Mouse (Mus musculus): ENCODE data around the gene Polr2a.
A peak's percentile ranks its signal among the peaks of the same experiment; 100 is the strongest.
"Not testable (repeated sequence)": the region's sequence is repeated elsewhere in the genome, so short reads cannot be mapped to it uniquely, and the experiment has no call there.

The Polr2a gene

DNA sequence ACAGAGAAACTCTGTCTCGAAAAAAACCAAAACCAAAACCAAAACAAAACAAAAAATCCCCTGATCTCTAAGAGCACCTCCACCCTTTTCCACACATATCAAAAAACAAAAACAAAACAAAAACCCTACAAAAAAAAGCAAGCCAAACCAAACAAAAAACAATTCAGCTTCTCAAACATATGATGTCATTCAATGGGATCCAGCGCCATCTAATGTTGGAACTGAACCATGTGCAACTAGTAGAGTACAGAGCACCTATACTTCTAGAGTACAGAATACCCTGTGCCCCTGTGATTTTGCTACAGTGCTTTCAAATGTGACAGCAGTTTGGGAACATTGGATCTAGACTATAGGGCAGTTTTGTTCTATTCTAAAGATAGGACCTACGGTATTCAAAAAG, 3.7 kb downstream of the Polr2a start:
- peak; percentile 50 for DNase-seq (ENCODE audit: low read depth, low spot score)

DNA sequence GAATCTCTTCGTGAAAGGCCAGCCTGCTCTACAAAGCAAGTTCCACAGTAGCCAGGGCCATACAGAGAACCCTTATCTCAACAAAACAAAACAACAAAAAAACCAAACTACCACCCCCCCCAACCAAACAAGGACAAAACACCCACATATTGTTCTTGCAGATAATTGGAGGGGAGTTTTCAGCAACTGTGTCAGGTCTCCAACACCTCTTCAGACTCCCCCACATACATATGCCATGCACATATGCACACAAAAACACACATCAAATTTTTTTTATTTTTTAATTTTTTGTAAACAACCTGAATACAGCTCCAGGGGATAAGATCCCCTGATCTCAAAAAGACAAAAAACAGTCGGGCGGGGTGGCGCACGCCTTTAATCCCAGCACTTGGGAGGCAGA, 4.2 kb downstream of the Polr2a start:
- DNase-seq (ENCODE audit: low read depth, low spot score), result no peak

DNA sequence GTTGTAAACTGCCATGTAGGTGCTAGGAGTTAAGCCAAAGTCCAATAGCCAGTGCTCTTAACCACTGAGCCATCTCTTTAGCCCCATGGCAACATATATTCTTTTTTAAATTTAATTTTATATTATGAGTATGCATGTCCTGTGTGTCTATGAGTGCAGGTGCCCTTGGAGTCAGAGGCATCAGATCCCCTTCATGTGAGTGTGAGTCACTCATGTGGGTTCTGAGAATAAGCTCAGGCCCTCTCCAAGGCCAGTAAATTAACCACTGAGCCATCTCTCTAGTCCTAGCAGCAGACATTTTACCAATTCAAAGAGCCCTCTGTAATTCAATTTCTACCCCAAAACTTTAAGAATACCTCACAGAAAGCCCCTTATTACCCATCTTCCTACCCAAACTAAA, 5.8 kb downstream of the Polr2a start:
- DNase-seq (ENCODE audit: low read depth, low spot score), result no peak

DNA sequence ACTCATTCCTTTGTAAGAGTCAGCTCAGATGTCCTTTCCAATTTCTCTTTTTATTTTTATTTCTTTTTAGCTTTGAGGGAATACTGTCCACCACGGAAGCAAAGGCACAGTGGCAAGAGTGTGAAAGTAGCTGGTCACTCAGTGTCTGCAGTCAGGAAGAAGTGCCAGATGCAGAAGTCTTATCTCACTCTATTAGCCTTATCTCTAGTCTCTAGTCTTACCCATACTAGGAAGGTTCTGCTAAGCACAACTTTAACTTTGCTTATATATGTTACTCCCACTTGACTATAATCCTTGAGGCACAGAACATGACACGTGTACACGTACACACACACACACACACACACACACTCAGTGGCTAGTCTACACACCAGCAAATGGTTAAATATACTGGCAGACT, 6.8 kb downstream of the Polr2a start:
- DNase-seq (ENCODE audit: low read depth, low spot score), result no peak

DNA sequence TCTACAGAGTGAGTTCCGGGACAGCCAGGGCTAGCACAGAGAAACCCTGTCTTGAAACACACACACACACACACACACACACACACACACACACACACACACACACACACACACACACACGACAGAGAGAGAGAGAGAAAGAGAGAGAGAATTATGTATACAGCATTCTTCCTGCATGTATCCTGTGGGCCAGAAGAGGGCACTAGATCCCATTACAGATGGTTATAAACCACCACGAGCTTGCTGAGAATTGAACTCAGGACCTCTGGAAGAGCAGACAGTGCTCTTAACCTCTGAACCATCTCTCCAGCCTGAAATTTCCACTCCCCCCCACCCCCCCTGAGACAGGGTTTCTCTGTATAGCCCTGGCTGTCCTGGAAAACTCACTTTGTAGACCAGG, 27.0 kb downstream of the Polr2a start:
- not testable (repeated sequence) for DNase-seq (ENCODE audit: low read depth, low spot score)

DNA sequence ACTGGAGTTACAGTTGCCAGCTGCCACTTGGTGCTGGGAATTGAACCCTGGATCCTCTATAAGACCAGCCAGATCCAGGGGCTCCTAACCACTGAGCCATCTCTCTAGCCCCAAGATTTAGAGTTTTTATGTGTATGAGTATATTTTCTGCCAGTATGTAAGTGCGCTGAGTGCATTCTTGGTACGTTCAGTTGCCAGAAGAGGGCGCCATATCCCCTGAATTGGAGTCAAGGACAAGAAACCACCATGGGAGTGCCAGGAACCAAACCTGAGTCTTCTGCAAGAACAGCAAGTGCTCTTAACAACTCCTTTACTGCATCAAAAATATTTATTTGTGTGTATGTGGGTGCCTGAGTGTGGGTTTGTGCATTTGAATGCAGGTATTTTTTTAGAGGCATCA, 29.4 kb downstream of the Polr2a start:
- peak; percentile 9 for DNase-seq (ENCODE audit: low read depth, low spot score)

DNA sequence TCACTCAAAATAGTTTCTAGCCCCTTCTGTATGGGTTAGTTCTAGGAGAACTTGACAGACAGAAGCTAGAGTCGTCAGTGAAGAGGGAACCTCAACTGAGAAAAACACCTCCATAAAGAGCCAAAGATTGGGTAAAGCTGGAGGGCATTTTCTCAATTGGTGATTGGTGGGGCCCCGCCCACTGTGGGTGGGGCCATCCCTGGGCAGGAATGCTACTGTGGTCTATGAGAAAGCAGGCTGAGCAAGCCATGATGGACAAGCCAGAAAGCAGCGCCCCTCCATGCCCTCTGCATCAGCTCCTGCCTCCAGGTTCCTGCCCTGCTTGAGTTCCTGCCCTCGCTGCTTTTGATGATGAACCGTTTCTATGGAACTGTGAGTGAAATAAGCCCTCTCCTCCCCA, 32.5 kb downstream of the Polr2a start:
- no peak for DNase-seq (ENCODE audit: low read depth, low spot score)

DNA sequence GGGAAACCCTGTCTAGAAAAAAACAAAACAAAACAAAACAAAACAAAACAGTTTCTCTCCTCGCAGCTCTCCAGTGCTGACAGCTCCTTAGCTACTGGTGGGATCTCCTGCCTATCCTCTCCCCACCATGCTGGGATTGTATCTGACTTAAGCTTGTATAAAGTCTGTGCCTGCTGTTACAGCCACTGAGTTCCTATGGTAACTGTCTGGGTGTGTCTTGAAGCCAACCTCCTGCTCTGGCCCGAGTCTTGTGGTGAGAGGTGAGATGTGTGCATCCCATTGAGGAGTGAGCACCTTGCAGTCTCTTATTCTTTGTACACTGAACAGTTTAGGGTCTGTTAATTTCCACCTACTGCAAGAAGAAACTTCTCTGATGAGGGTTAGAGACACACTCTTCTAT, 35.4 kb downstream of the Polr2a start:
- no peak for DNase-seq (ENCODE audit: low read depth, low spot score)

DNA sequence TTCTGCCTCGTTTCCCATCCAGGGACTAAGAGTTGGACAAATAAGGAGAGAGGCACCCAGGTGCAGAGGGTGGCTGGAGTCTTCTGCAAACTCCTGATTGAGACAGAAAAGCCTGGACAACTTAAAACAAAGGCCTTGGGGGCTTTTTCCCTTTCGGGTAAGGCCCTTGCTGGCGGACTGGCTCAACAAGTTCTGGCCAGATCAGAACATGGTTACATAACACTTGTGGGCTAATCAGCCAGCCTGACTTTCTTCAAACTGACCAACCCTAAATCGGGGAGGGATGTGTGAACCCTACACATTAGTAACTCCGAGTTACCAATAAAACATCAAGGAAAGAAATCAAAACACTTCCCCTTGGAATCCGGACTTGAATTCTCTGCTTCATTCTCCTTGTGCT, 37.6 kb downstream of the Polr2a start:
- DNase-seq (ENCODE audit: low read depth, low spot score), result no peak

DNA sequence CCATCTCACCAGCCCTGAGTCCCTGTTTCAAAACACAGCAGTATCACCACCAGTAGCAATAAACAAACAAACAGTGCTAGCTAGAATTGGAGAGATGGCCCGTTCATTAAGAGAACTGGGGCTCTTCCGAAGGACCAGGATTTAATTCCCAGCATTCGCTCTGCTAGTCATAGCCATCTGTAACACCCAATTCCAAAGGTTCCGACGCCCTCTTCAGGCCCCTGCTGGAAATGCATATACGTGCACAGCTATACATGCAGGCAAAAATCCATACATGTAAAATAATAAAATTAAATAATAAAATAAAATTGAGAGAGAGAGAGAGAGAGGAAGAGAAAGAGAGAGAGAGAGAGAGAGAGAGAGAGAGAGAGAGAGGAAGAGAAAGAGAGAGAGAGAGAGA, 39.0 kb downstream of the Polr2a start:
- no peak for DNase-seq (ENCODE audit: low read depth, low spot score)

DNA sequence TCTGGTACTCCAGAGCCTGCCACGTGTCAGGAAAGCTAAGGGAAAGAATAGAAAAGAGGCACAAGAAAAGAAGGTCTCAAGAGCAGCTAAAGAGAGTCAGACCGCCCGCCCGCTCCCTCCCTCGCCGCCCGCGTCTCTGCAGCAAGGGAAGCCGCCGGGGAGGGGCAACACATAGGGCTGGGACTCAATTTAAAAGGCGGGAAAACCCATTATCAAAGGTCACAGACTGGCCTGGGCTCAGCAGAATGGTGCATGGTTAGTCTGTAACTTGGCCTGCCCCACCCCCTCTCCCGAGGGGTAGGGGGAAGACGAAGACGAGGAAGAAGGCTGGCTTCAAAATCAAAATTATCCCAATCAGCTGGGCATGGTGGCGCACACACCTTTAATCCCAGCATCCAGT, 39.8 kb downstream of the Polr2a start:
- no peak for DNase-seq (ENCODE audit: low read depth, low spot score)

DNA sequence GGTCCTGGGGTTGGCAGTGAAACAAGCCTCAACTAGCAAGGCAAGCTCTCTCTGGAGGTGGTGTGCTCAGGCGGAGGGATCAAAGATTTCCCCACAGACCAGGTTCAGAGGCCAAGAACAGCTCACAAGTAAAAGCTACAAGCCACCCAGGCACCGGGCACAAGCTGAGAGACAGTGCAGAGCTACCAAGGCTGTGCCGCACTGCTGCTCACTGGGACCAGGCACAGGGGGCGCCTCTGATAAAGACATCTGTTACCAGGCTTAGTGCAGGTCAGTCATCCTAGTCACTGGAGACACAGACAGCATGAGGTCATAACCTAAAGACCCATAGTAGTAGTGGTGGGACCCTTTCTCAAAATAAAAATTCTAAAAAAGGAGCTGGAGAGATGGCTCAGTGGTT, 41.5 kb downstream of the Polr2a start:
- DNase-seq (ENCODE audit: low read depth, low spot score), result no peak

DNA sequence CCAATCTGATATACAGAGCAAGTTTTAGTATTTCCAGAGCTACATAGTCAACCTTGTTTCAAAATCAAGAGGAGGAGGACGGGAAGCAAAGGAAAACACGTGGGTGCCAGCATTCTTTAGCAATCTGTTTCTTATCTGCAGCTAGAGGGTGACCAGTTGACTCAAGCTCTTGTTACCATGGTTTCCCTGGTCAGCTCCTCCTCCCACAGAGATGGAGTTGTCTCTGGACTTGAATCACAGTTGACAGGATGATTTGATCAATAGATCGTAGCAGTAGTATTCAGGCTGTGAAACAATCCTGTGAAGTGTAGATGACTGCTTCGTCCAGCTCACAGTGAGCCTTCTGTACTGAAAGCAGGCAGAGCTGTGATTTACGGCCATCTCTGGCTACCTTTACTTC, 42.5 kb downstream of the Polr2a start:
- no peak for DNase-seq (ENCODE audit: low read depth, low spot score)

DNA sequence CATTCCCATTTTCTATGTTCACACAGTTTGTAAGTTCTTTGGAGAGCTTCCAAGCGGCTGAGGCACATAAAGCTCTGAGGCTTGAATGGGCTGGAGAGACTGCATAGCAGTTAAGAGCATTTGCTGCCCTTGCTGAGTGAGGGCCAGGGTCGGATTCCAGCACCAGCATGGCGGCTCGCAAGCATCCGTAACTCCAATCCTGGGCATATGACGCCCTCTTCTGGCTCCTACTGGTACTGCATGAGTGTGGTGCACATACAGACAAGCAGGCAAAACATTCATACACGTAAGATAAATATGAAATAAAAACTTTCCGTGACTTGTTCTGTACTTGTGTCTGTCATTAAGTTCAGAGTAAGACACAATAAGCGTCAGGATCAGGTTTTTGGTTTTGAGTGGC, 43.0 kb downstream of the Polr2a start:
- DNase-seq (ENCODE audit: low read depth, low spot score), result no peak

DNA sequence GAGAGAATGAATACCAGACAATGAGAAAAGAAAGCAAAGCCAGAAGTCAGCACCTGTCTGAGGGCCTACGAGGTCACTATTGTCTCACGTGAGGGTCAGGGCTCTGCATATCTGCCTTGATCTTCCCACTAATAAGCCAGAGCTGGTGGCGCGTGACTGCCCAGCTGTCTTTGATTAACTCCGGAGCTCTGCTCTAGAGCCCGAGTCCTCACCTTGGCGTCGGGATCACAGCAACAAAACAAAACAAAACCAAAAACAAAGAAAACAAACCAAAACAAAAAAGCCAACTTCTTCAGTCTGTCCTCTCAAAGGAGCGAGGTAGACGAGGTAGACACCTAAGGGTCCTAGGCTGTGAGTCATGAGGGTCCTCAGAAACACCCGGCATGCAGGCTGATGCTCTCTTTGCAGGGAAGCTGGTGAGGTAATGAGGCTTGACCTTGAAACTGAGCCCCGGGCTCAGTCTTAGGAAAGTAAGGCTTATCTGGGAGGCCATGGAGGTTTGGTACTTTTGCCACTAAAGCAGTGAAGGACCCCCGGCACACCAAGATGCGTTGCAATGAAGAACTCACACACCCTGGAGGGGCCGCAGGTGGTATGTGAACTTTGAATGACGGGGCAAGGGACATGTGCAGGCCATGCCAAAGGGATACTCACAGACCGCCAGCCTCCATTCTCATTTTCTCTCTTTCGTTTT, 43.7 kb downstream of the Polr2a start:
- no peak for DNase-seq (ENCODE audit: low read depth, low spot score)

DNA sequence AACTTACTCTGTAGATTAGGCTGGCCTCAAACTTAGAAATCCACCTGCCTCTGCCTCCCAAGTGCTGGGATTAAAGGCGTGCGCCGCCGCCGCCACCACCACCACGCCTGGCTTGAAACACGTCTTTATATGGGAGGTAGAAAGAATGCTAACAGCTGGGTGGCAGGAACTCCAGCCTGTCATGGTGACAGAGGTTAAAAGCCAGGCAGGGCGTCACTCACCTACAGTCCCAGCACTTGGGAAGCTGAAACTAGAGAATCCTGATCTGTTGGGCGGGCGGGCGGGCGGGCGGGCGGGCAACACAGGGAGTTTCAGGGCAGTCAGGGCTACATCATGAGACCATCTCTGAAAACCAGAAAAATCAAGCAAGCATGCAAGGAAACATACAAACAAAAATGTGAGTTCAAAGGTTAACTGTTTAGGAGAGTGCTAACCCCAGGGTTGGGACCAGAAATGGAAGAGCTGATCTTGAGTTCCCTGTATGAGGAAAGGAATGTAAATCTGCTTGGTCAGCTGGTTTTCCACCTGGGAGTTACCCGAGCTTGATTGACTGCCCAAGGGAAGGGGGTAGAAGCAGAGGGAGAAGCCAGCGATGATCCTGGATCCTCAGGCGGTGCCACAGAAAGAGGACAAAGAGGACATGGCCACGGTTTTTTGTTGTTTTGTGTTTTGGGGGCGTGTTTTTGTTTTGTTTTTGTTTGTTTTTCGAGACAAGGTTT, 45.3 kb downstream of the Polr2a start:
- DNase-seq (ENCODE audit: low read depth, low spot score), result no peak

DNA sequence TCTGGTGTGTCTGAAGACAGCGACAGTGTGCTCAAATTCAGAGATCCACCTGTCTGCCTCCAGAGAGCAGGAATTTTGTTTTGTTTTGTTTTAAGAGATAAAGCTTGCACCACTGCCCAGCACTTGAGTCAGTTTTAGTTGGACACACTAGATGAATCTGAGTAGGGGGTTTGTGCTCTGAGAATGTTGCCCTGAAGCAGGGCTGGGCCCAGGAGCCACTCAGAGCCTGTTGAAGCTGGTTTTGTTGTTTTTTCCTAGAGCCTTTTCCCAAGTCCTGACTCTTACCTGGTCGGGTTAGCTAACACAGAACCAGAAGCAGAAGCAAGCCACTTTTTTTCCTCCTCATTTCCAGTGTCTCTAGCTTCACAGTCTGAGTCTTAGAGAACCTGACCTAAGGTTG, 47.4 kb downstream of the Polr2a start:
- DNase-seq (ENCODE audit: low read depth, low spot score), result no peak

DNA sequence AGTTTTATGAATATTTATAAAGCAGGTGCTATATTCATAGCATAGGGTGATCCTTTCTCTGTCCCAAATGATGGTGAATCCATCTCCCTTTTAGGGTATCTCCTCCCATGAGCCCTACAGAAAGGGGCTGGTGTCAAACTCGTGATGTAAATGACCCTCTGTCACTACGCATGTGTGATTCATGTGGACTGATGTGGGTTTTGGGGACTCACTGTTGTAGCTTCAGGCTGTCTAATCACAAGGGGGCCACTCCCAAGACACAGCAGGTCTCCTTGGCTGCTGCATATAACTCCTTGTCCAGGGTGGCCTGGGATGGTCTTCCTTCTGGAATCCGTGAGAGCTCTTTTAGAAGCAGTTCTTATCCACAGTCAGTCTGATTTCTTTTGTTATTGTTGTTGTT, 48.0 kb downstream of the Polr2a start:
- DNase-seq (ENCODE audit: low read depth, low spot score), result no peak

DNA sequence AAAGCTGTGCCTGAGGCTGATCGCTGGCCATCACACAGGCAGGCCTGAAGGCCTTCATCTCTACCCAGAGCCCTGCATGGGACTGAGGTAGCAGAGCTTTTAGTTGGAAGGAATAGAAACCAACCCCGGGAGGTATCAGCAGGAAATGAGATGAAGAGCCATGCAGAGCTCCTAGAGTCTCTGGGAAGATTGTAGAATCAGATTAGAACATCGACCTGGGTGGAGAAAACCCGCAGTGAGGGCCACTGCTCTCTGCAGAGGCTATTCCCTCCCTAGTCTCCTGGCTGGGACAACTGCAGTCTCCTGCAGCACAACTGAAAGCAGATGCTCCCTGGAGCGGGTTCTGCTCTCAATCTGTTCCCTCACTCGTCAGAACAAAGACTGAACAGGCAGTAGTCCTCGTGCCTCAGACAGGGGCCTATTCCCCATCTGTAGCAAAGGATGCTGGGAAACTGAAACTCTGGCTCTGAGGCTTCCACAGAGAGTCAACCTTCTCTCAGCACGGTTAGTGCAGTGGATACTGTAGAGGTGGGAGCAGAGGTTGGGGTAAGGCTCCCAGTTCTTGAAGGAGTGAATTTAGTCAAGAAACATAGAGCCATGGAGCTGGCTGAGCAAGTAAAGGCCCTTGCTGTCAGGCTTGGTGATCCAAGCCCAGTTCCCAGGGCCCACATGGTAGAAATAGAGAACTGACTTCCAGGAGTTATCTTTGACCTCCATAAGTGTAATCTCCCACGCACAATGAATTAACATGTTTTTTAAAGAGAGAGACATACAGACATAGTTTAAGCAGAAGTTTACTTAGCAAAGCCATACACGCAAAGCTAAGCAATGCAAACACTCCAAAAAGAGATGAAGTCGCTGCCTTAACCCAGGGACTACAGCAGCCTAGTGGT, 48.6 kb downstream of the Polr2a start:
- DNase-seq (ENCODE audit: low read depth, low spot score), result no peak

DNA sequence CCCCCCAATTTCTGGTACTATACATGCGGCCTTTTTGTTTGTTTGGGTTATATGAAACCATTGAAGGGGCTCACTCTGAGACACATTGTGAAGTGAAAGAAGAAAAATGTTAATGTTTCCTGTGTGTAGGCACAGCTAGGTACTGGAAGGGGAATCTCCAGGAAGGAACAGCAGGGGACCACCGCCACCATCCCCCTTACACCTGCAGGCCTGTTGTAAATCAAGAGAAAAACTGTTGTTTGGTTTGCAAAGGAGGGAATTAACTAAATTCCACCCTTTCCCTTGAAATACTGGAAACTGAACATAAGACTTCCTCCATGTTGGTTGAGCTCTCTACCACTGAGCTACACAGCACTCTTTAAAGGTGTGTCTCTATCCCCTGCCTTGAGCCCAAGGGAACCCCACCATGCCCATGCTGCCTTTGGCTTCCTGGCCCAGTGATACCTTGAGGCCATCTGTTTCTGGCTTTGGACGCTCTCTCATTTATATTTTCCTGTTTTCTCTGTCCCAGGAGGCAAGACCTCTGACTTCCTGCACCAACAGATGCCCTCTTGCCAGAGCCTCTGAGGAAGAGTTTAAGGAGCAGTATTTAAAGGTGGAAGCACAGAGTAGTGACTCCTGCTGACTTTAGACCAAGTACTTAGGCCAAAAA, 49.7 kb downstream of the Polr2a start:
- DNase-seq (ENCODE audit: low read depth, low spot score), result no peak

DNA sequence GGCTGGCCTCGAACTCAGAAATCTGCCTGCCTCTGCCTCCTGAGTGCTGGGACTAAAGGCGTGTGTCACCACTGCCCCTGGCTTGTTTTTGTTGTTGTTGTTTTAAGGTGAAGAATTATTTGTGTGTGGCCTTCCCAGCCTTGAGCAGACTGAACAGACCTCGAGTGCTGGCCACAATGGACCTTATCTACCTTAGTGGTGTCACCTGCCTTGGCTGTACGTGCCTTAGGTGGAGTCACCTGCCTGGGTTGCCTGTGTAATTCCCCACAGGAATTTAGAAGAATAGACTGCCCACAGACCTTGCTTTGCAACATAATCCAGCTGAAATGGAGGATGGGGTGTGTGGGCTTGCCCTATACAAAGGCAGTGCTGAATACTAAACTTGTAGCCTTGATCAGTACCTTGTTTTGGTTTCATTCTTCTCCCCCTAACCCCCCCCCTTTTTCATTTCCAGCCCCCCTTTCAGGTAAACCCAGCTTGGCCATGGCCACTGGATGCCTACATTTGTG, 50.5 kb downstream of the Polr2a start:
- DNase-seq (ENCODE audit: low read depth, low spot score), result no peak

DNA sequence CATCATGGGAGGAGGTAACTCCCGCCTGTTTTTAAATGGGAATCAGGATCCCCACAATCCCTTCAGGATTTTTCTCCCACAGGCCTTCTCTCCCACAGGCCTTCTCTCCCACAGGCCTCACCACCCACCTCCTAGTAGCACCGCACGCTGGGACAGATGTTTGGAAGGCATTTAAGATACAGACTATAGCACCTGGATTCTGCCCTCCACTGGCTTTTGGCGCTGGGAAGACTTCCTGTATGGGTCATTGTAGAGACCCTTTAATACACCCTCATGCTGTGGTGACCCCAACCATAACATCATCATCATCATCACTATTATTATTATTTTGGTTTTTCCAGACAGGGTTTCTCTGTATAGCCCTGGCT, 51.0 kb downstream of the Polr2a start:
- no peak for DNase-seq (ENCODE audit: low read depth, low spot score)

Data from telencephalon, adult 2 months (tissue).